Mouse (Mus musculus) CH12.LX (cell line): ENCODE data around the gene Ppp2r5e. TPM values are rescaled to one million over a fixed set of nuclear protein-coding genes. Genes with fewer than 3 reads are reported as not detected.

ENCODE experiments used
- DNase-seq: peaks from one replicate; pipeline ENCODE4 v3.0.0-alpha.2; 2013; ENCODE audit errors: extremely low read depth
- H3K27ac ChIP-seq: 2 replicates; pipeline ENCODE4 v1.5.1; 2012; ENCODE audit warnings: low read depth, mild to moderate bottlenecking, control low read depth, moderate library complexity; ENCODE audit not compliant: insufficient read depth
- H3K27me3 ChIP-seq: replicated peaks from 2 replicates; pipeline ENCODE3; 2012; ENCODE audit warnings: inconsistent platforms
- H3K36me3 ChIP-seq, 2 experiments: replicated peaks in 1 of 2; 2 replicates each; pipeline versions ENCODE3 to v1.6.1; 2012; ENCODE audit warnings: inconsistent platforms in 1 of 2, low read length in 1 of 2, mild to moderate bottlenecking in 1 of 2, mixed read lengths in 1 of 2, moderate library complexity in 1 of 2; ENCODE audit not compliant: control insufficient read depth in 1 of 2, insufficient read depth in 1 of 2
- H3K4me1 ChIP-seq, 2 experiments: 2 replicates each; pipeline ENCODE4 v1.6.1; 2012; ENCODE audit warnings: inconsistent platforms in 1 of 2, moderate library complexity in 1 of 2; ENCODE audit not compliant: insufficient read depth in 2 of 2, control insufficient read depth in 1 of 2
- H3K4me2 ChIP-seq: 2 replicates; pipeline ENCODE4 v1.6.1; 2012; ENCODE audit warnings: low read depth, mild to moderate bottlenecking, control low read depth; ENCODE audit not compliant: poor library complexity, insufficient read depth, severe bottlenecking
- H3K4me3 ChIP-seq, 3 experiments: fragments of 150-350 bp in 1 of 3; sonication (generic) in 1 of 3; replicated peaks in 1 of 3; 2 replicates each; pipeline versions ENCODE3 to v1.5.1; 2011 to 2012; ENCODE audit warnings: low read depth in 2 of 3, low read length in 2 of 3, mild to moderate bottlenecking in 2 of 3, moderate library complexity in 2 of 3, control low read depth in 1 of 3, improper control_type of control experiment in 1 of 3, inconsistent platforms in 1 of 3, mixed read lengths in 1 of 3; ENCODE audit not compliant: poor library complexity in 1 of 3
- H3K79me2 ChIP-seq: replicated peaks from 2 replicates; pipeline ENCODE4 v1.6.1; 2012; ENCODE audit warnings: mild to moderate bottlenecking, moderate library complexity; ENCODE audit not compliant: control insufficient read depth, poor library complexity, insufficient read depth, severe bottlenecking; ENCODE audit errors: extremely low read depth
- H3K9ac ChIP-seq: 2 replicates; pipeline ENCODE4 v1.6.1; 2012; ENCODE audit warnings: low read depth, mild to moderate bottlenecking, control low read depth, moderate library complexity; ENCODE audit not compliant: insufficient read depth
- H3K9me3 ChIP-seq: replicated peaks from 2 replicates; pipeline ENCODE3; 2012; ENCODE audit warnings: low read length, inconsistent platforms, mixed read lengths
- CHD1 ChIP-seq: IDR thresholded peaks from 2 replicates; pipeline ENCODE4 v1.6.1; 2012; ENCODE audit warnings: low read depth, low read length, improper control_type of control experiment, inconsistent platforms
- CHD2 ChIP-seq: IDR thresholded peaks from 2 replicates; pipeline ENCODE4 v1.6.1; 2011; ENCODE audit warnings: low read length, improper control_type of control experiment
- CTCF ChIP-seq, 2 experiments: IDR thresholded peaks in 1 of 2; conservative IDR thresholded peaks in 1 of 2; 2 replicates each; pipeline ENCODE4 v1.5.1; 2011 to 2012; ENCODE audit warnings: low read depth in 2 of 2, low read length in 2 of 2, improper control_type of control experiment in 1 of 2, inconsistent platforms in 1 of 2, mild to moderate bottlenecking in 1 of 2, moderate library complexity in 1 of 2
- ETS1 ChIP-seq: conservative IDR thresholded peaks from 2 replicates; pipeline ENCODE4 v1.6.1; 2012; ENCODE audit warnings: low read depth, mild to moderate bottlenecking, inconsistent platforms, low read length, improper control_type of control experiment, moderate library complexity
- IRF4 ChIP-seq: IDR thresholded peaks from 2 replicates; pipeline ENCODE4 v1.6.1; 2014; ENCODE audit warnings: low read depth, mild to moderate bottlenecking, inconsistent platforms, low read length, improper control_type of control experiment
- KAT2A ChIP-seq: IDR thresholded peaks from 2 replicates; pipeline ENCODE4 v1.6.1; 2012; ENCODE audit warnings: low read length, improper control_type of control experiment, inconsistent platforms; ENCODE audit not compliant: insufficient replicate concordance
- MAX ChIP-seq: IDR thresholded peaks from 2 replicates; pipeline ENCODE4 v1.6.1; 2011; ENCODE audit warnings: low read length, improper control_type of control experiment
- MAZ ChIP-seq: IDR thresholded peaks from 2 replicates; pipeline ENCODE4 v1.6.1; 2012; ENCODE audit warnings: low read depth, mild to moderate bottlenecking, inconsistent platforms, low read length, improper control_type of control experiment, moderate library complexity
- MEF2A ChIP-seq: IDR thresholded peaks from 2 replicates; pipeline ENCODE4 v1.6.1; 2014; ENCODE audit warnings: low read depth, mild to moderate bottlenecking, inconsistent platforms, low read length, improper control_type of control experiment, borderline replicate concordance
- MXI1 ChIP-seq: IDR thresholded peaks from 2 replicates; pipeline ENCODE4 v1.6.1; 2011; ENCODE audit warnings: mild to moderate bottlenecking, low read depth, low read length, improper control_type of control experiment
- NELFE ChIP-seq: IDR thresholded peaks from 2 replicates; pipeline ENCODE4 v1.6.1; 2011; ENCODE audit warnings: low read depth, low read length, improper control_type of control experiment
- NRF1 ChIP-seq: IDR thresholded peaks from 2 replicates; pipeline ENCODE4 v1.6.1; 2014; ENCODE audit warnings: low read depth, mild to moderate bottlenecking, inconsistent platforms, low read length, improper control_type of control experiment, moderate library complexity
- PAX5 ChIP-seq: IDR thresholded peaks from 2 replicates; pipeline ENCODE4 v1.6.1; 2012; ENCODE audit warnings: low read length, inconsistent platforms, mixed read lengths
- POLR2A ChIP-seq: IDR thresholded peaks from 2 replicates; pipeline ENCODE4 v1.6.1; 2011; ENCODE audit warnings: low read depth, mild to moderate bottlenecking, improper control_type of control experiment, low read length
- RCOR1 ChIP-seq: conservative IDR thresholded peaks from 2 replicates; pipeline ENCODE4 v1.6.1; 2012; ENCODE audit warnings: low read depth, mild to moderate bottlenecking, inconsistent platforms, low read length, improper control_type of control experiment
- TBP ChIP-seq: conservative IDR thresholded peaks from 2 replicates; pipeline ENCODE4 v1.6.1; 2011; ENCODE audit warnings: low read depth, low read length, improper control_type of control experiment
- USF2 ChIP-seq: conservative IDR thresholded peaks from 2 replicates; pipeline ENCODE4 v1.6.1; 2011; ENCODE audit warnings: low read depth, low read length, improper control_type of control experiment
- dilution Hi-C: fragments of 300-500 bp; cut with MboI; formaldehyde crosslinking; loops from 2 replicates; pipeline ENCODE4 v1.14.3; 2020; ENCODE audit warnings: low sequenced_read_pairs; ENCODE audit not compliant: extremely low pct_unique_long_range_greater_than_20kb, extremely low pct_ligation_motif_present
- in situ Hi-C: fragments of 300-500 bp; cut with MboI; formaldehyde crosslinking; loops from 3 replicates; pipeline ENCODE4 v1.14.3; 2019; ENCODE audit warnings: low sequenced_read_pairs, low pct_ligation_motif_present, low pct_unique_long_range_greater_than_20kb, mixed read lengths
- polyA plus RNA-seq: library from polyadenylated mRNA; unstranded; fragments of >175 nt; gene quantifications from 2 replicates; pipeline ENCODE4 v1.2.1, GENCODE M21; 2012; ENCODE audit warnings: low read depth; ENCODE audit not compliant: insufficient read length
- total RNA-seq, 2 experiments: library from RNA; depleted of rRNA; stranded (reverse); fragments of 300-350 nt in 1 of 2; fragments of >200 nt in 1 of 2; gene quantifications; 2 replicates each; pipeline ENCODE4 v1.2.3; 2012 to 2014

The Ppp2r5e gene
- total and polyA plus RNA-seq, 3 experiments, result 9.3 to 21.7 (median 10.0) TPM

DNA sequence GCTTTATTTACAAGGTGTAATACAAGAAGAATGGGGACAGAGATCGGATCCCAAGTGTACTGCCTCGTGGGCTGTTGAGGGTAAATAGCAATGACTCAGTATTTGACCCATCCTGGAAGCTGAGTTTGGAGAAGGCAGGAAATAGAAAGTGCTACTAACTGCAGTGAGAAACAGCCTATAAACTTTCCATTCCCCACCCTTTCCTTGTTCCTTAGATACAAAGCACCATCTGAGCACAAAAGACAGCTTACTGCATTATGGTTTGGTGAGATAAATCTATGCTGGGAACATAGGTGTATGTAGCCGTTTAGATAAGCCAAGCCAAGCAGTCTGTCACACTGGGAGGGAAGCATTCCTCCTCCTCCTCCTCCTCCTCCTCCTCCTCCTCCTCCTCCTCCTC, 26.8 kb upstream of the Ppp2r5e start:
- Histone ChIP-seq H3K36me3 (no peaks in the 10 kb centered on the region), H3K9ac (no peak overlapping the region), H3K27ac (no peak overlapping the region), H3K4me1 (no peaks in the 10 kb centered on the region), H3K27me3 (no peaks in the 10 kb centered on the region), H3K79me2 (no peaks in the 10 kb centered on the region), H3K9me3 (peaks cover 7% of the 10 kb centered on the region), H3K4me2 (no peak overlapping the region), H3K4me3 (no peak overlapping the region)
- TF ChIP-seq MAZ (no peak), NELFE (no peak), MEF2A (no peak), MAX (no peak), IRF4 (no peak), CHD1 (no peak), MXI1 (no peak), NRF1 (no peak), POLR2A (no peak), CHD2 (no peak), RCOR1 (no peak), TBP (no peak), ETS1 (no peak)
- no peak for DNase-seq
- dilution Hi-C loops, result no loop called here
- in situ Hi-C loops, result no loop called here

DNA sequence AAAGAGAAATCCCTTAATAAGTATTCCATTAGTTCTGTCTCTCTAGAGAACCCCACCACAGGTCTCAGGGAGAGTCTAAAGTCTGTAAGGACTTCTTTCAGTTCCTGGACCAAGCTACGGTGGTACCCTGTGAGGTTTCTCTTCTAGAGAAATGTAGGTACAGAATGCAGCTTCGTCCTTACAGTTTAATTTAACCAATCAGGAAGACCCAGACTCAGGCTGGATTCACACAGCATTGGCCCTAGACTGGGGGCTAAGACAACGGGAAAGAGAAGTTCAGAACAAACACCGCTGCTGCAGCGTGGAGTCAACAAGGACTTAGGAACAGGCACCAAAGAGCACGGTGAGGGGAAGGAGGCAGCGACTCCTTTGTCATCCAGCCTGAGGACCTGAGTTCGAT, 20.8 kb upstream of the Ppp2r5e start:
- DNase-seq, result no peak
- H3K36me3 ChIP-seq, result no peaks in the 10 kb centered on the region
- H3K4me3 ChIP-seq, result no peak overlapping the region
- no peaks in the 10 kb centered on the region for H3K4me1 ChIP-seq
- H3K27ac ChIP-seq, result no peak overlapping the region
- H3K4me2 ChIP-seq, result no peak overlapping the region
- H3K9ac ChIP-seq, result no peak overlapping the region
- H3K27me3 ChIP-seq, result no peaks in the 10 kb centered on the region
- in situ Hi-C loops, result no loop called here
- no peak for TF ChIP-seq USF2
- TF ChIP-seq CTCF (conservative IDR thresholded peaks at IDR 0.05 in 1 of 2, IDR thresholded peaks at IDR 0.05 in 1 of 2; ENCODE audit: low read depth in 2 of 2, low read length in 2 of 2), result no peak
- TF ChIP-seq PAX5, result no peak
- no peak for TF ChIP-seq MEF2A
- TF ChIP-seq TBP, result no peak
- TF ChIP-seq MAZ, result no peak
- no peak for TF ChIP-seq KAT2A
- no peak for TF ChIP-seq CHD1
- H3K9me3 ChIP-seq, result peaks cover 5% of the 10 kb centered on the region
- dilution Hi-C loops, result no loop called here
- no peaks in the 10 kb centered on the region for H3K79me2 ChIP-seq
